Mouse (Mus musculus) testis, adult 2 months (tissue): ENCODE data around the gene Hoxa4.

Experiments used
- CTCF ChIP-seq: fragments of 200-500 bp; IDR thresholded peaks from 2 replicates; pipeline ENCODE4 v1.5.1; 2012; ENCODE audit warnings: low read depth, mild to moderate bottlenecking, inconsistent platforms, low read length, moderate library complexity; ENCODE audit not compliant: control insufficient read depth, insufficient read depth, insufficient replicate concordance
- POLR2A ChIP-seq: fragments of 200-500 bp; IDR thresholded peaks from 2 replicates; pipeline ENCODE4 v1.6.1; 2012; ENCODE audit warnings: low read depth, mild to moderate bottlenecking, inconsistent platforms, low read length, moderate library complexity; ENCODE audit not compliant: control insufficient read depth

DNA sequence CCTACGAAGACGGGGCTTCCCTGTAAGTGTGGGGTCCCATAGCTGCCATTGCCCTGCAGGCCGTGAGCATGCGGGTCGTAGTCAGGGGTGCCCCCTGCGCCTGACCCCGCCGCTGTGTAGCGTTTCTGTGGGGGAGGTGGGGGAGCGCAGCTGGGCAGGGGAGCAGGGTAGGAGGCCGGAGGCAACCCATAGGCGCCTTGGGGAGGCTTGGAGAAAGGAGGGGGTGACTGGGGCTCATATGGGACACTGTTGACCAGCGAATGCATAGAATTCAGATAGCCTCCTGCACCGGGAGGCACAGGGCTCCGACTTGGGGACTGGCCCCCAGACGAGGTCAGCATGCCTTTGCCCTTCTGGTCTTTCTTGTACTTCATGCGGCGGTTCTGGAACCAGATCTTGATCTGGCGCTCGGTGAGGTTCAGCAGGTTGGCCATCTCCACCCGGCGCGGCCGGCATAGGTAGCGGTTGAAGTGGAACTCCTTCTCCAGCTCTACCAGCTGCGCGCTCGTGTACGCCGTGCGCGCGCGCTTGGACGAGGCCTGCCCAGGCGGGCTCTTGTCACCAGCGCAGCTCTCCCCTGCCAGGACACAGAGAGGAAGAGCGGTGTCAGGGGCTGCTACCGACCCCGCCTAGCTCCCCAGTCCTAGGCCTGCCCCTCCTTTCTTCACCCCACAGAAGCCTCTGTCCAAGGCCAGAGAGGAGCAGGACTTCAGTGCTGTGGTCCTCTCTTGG, 21.2 kb downstream of the Hoxa4 start:
- no peak for TF ChIP-seq CTCF
- peak; percentile 27; the same call in 1 of the 2 replicates for TF ChIP-seq POLR2A
